Comparison of ENCODE assay signal across 9 mouse cellular contexts in the genomic region with DNA sequence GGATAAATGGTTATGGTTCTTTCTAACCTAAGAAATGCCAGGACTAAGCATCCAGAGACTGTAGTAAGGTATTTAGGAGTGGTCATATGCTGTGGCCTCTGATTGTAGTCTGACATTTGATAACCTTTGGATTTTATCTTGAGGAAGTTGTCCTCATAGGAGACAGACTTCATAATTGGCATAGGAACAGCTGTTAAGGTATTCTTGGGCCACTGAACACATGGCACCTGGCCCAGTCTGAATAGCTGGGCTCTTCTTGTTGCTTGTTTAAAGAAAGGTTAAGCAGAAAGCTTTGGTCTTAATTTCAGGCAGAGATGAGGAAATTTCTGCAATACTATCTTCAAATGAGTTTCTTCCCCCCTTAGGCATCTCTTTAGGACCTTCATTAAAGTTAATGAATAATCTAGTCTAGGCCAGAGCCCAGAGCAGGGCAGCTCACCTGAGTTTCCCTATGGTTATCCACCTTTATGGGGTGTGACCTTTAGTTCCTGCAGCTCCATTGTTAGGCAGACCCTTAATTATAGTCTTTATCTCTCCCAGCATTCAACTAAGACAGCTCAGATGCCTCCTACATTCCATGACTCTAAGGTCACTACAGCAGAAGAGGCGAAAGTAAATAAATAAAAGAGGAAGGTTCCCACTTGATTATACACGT.
DNase-seq lines count a peak whose midpoint lies in the region; ATAC-seq lines count a peak whose summit lies in the region.
"Had no signal": no experiment of that assay in that cellular context is flagged by ENCODE, and none has a peak within 500 bp of the region (broad histone marks: within the 10 kb centered on the region; RNA-seq: fewer than 3 reads in every experiment).

No protein-coding gene starts in this region.

- 24% methylated on average over 2 of the region's 2 CpGs for WGBS in intestine, embryonic 14.5 days
- 41% methylated on average over 2 of the region's 2 CpGs for WGBS in kidney, embryonic 16.5 days

- H3K9me3 ChIP-seq in intestine, embryonic 14.5 days (ENCODE audit: control insufficient read depth, low read length): no peaks in the 10 kb centered on the region
- H3K9me3 ChIP-seq in kidney, embryonic 16.5 days (ENCODE audit: low read length): no peaks in the 10 kb centered on the region

- ATAC-seq in intestine, embryonic 14.5 days (replicated peaks; ENCODE audit: low FRiP score, low TSS enrichment, low read depth): peak; percentile 90
- ATAC-seq in kidney, embryonic 16.5 days (ENCODE audit: low FRiP score, low TSS enrichment): 0 out of 2 replicates have a peak, but pooled peaks have one; percentile 46
- ATAC-seq in inflammation-experienced regulatory T-cells, adult 6 months: no peak

- intact Hi-C loops in heart, postnatal 25 days (cut with DNase I): no loop called here

- H3K4me1 ChIP-seq in intestine, embryonic 14.5 days (replicated peaks; ENCODE audit: control insufficient read depth, insufficient read depth, low read length): peaks cover 19% of the 10 kb centered on the region
- H3K4me1 ChIP-seq in kidney, embryonic 16.5 days (ENCODE audit: insufficient read depth, low read length): peaks cover 6% of the 10 kb centered on the region

- H3K4me2 ChIP-seq in intestine, embryonic 14.5 days (ENCODE audit: low read length): no peak overlapping the region
- H3K4me2 ChIP-seq in kidney, embryonic 16.5 days (replicated peaks; ENCODE audit: low read depth, low read length): no peak overlapping the region

- H3K27me3 ChIP-seq in intestine, embryonic 14.5 days (replicated peaks; ENCODE audit: control insufficient read depth, insufficient read depth, low read length): no peaks in the 10 kb centered on the region
- no peaks in the 10 kb centered on the region for H3K27me3 ChIP-seq in kidney, embryonic 16.5 days (ENCODE audit: insufficient read depth, low read length)

- no peak overlapping the region for H3K27ac ChIP-seq in intestine, embryonic 14.5 days (ENCODE audit: low read depth)
- H3K27ac ChIP-seq in kidney, embryonic 16.5 days (ENCODE audit: low read length): peak overlapping the region; percentile 43; the same call in 1 of the 2 replicates

- peak; percentile 89 for DNase-seq in heart, adult 11 months
- no peak for DNase-seq in heart, postnatal 25 days (ENCODE audit: low spot score)
- DNase-seq in intestine, embryonic 14.5 days (ENCODE audit: low spot score): no peak
- peak; percentile 43 for DNase-seq in lung, postnatal 14 days
- DNase-seq in gastrocnemius, adult 8-10 months (ENCODE audit: low spot score in 2 of 2): no peak
- no peak for DNase-seq in testis, postnatal 14 days (ENCODE audit: low spot score)
- DNase-seq: embryo, embryonic 11 days had no signal

- H3K9ac ChIP-seq in intestine, embryonic 14.5 days (ENCODE audit: low read length): no peak overlapping the region
- no peak overlapping the region for H3K9ac ChIP-seq in kidney, embryonic 16.5 days (replicated peaks; ENCODE audit: low read length)

- no peaks in the 10 kb centered on the region for H3K36me3 ChIP-seq in intestine, embryonic 14.5 days (ENCODE audit: control insufficient read depth, insufficient read depth, low read length)
- no peaks in the 10 kb centered on the region for H3K36me3 ChIP-seq in kidney, embryonic 16.5 days (ENCODE audit: insufficient read depth, low read length)

- no peak overlapping the region for H3K4me3 ChIP-seq in intestine, embryonic 14.5 days (ENCODE audit: low read depth, low read length)
- H3K4me3 ChIP-seq in kidney, embryonic 16.5 days (ENCODE audit: low read length): no peak overlapping the region

Comparison
In these comparisons a context has a peak if more than half of its experiments do, and no peak if none do; other contexts are left out.
1. DNase-seq: peak in heart, adult 11 months (single experiment) and lung, postnatal 14 days (single experiment); none in heart, postnatal 25 days (single experiment), intestine, embryonic 14.5 days (single experiment), gastrocnemius, adult 8-10 months (0 of 2) and testis, postnatal 14 days (single experiment).